Mouse (Mus musculus) hindbrain, embryonic 16.5 days (tissue): Measurements from ENCODE around the gene Pla2g2f. TPM values are rescaled to one million over a fixed set of nuclear protein-coding genes. Genes with fewer than 3 reads are reported as not detected.
A peak's percentile ranks its signal among the peaks of the same experiment; 100 is the strongest.

Experiments used
- ATAC-seq: fragments of 200-750 bp; cut with Nextera tagmentation; 2 replicates; pipeline ENCODE4 v1.8.0; 2017; ENCODE audit warnings: moderate TSS enrichment, moderate library complexity
- H3K27ac ChIP-seq: fragments of 300-500 bp; sonication (generic); 2 replicates; pipeline ENCODE4 v1.5.1; 2014; ENCODE audit warnings: low read depth, mild to moderate bottlenecking, control low read depth, low read length, moderate library complexity
- H3K27me3 ChIP-seq: fragments of 300-500 bp; sonication (generic); replicated peaks from 2 replicates; pipeline ENCODE4 v1.6.1; 2014; ENCODE audit warnings: low read length; ENCODE audit not compliant: control insufficient read depth, insufficient read depth
- H3K36me3 ChIP-seq: fragments of 300-500 bp; sonication (generic); 2 replicates; pipeline ENCODE4 v1.6.1; 2014; ENCODE audit warnings: mild to moderate bottlenecking, low read length, moderate library complexity, mixed read lengths; ENCODE audit not compliant: control insufficient read depth, insufficient read depth
- H3K4me1 ChIP-seq: fragments of 300-500 bp; sonication (generic); 2 replicates; pipeline ENCODE4 v1.6.1; 2014; ENCODE audit warnings: low read depth, low read length; ENCODE audit not compliant: control insufficient read depth, insufficient read depth
- H3K4me2 ChIP-seq: fragments of 300-500 bp; sonication (generic); 2 replicates; pipeline ENCODE4 v1.6.1; 2014; ENCODE audit warnings: mild to moderate bottlenecking, low read length, control low read depth, moderate library complexity
- H3K4me3 ChIP-seq: fragments of 300-500 bp; sonication (generic); 2 replicates; pipeline ENCODE4 v1.5.1; 2014; ENCODE audit warnings: mild to moderate bottlenecking, low read length, control low read depth, moderate library complexity
- H3K9ac ChIP-seq: fragments of 300-500 bp; sonication (generic); 2 replicates; pipeline ENCODE4 v1.6.1; 2014; ENCODE audit warnings: low read depth, mild to moderate bottlenecking, control low read depth, low read length, moderate library complexity
- H3K9me3 ChIP-seq: fragments of 300-500 bp; sonication (generic); 2 replicates; pipeline ENCODE4 v1.6.1; 2014; ENCODE audit warnings: mild to moderate bottlenecking, low read length, moderate library complexity; ENCODE audit not compliant: control insufficient read depth
- WGBS: fragments of 180-500 bp; shearing (Covaris S2); extraction: QIAGEN DNeasy Blood & Tissue Kit; methylation state at CpG from one replicate; pipeline ENCODE4 v1.1.7; 2014; 5-methylcytosine and 5-hydroxymethylcytosine counted together
- polyA plus RNA-seq: library from polyadenylated mRNA; unstranded; fragments of >200 nt; fragmentation: Nextera tagmentation; extraction: Ambion mirVana; gene quantifications from 2 replicates; pipeline ENCODE4 v1.2.1, GENCODE M21; 2015

The Pla2g2f gene
- polyA plus RNA-seq, 1 experiment from 2014 or later: 0.06 TPM

GRCm38 (mm10) chr4:138777417-138778407, 20.3 kb upstream of the Pla2g2f start:
- Histone ChIP-seq H3K4me3 (no peak overlapping the region), H3K9ac (no peak overlapping the region), H3K4me1 (peaks cover 2% of the 10 kb centered on the region; the same call in 1 of the 2 replicates), H3K27ac (peak overlapping the region; percentile 44), H3K9me3 (no peaks in the 10 kb centered on the region), H3K36me3 (no peaks in the 10 kb centered on the region), H3K27me3 (no peaks in the 10 kb centered on the region), H3K4me2 (no peak overlapping the region)
- 39% methylated on average over 20 of the region's 20 CpGs for WGBS
- ATAC-seq: peak; percentile 76

GRCm38 (mm10) chr4:138775435-138775834, 18.0 kb upstream of the Pla2g2f start, which contains the start of gene Pla2g2d:
Gene Pla2g2d (plus strand): TSS chr4:138775735.
- Histone ChIP-seq H3K4me3 (no peak within 1 kb of the TSS), H3K4me2 (no peak within 1 kb of the TSS), H3K9me3 (no peaks in the 10 kb centered on the region), H3K36me3 (no peaks in the 10 kb centered on the region), H3K27me3 (no peaks in the 10 kb centered on the region), H3K9ac (no peak within 1 kb of the TSS), H3K27ac (no peak within 1 kb of the TSS), H3K4me1 (peaks cover 2% of the 10 kb centered on the region; the same call in 1 of the 2 replicates)
- no peak for ATAC-seq
- WGBS: 90% methylated on average over 6 of the region's 6 CpGs

- Histone ChIP-seq H3K4me2 (no peak overlapping the region), H3K9me3 (no peaks in the 10 kb centered on the region), H3K27ac (no peak overlapping the region), H3K36me3 (no peaks in the 10 kb centered on the region), H3K9ac (no peak overlapping the region), H3K27me3 (no peaks in the 10 kb centered on the region), H3K4me3 (no peak overlapping the region), H3K4me1 (no peaks in the 10 kb centered on the region)
- no peak for ATAC-seq
- WGBS: 83% methylated on average over 5 of the region's 5 CpGs
Measured at GRCm38 (mm10) chr4:138772386-138772785, 15.0 kb upstream of the Pla2g2f start.

- H3K4me3 ChIP-seq: no peak overlapping the region
- no peak overlapping the region for H3K27ac ChIP-seq
- H3K9ac ChIP-seq: no peak overlapping the region
- H3K9me3 ChIP-seq: no peaks in the 10 kb centered on the region
- WGBS: 89% methylated on average over 10 of the region's 10 CpGs
- ATAC-seq: no peak
- H3K4me2 ChIP-seq: no peak overlapping the region
- H3K4me1 ChIP-seq: no peaks in the 10 kb centered on the region
- H3K27me3 ChIP-seq: no peaks in the 10 kb centered on the region
- H3K36me3 ChIP-seq: no peaks in the 10 kb centered on the region
Measured at GRCm38 (mm10) chr4:138771970-138772369, 14.5 kb upstream of the Pla2g2f start.

DNA sequence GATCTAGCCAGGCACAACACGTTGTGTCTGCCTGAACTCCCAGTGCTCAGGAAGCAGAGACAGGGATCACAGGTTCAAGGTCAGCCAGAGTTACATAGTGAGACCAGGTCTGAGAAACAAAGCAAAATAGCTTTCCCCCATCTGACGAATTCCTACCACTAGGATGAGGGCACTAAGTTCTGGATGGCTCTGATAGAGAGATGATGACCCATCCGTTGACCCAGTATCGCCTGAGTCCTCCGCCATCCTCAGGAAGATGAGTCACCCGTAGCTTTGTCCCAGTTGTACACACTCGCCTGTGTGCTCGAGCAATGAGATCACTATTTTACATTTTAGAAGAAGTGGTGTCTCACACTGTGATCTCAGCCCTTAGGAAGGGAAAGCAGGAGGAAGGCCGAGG, 4.8 kb upstream of the Pla2g2f start:
- Histone ChIP-seq H3K9ac (no peak overlapping the region), H3K4me3 (no peak overlapping the region), H3K27ac (no peak overlapping the region), H3K9me3 (no peaks in the 10 kb centered on the region), H3K27me3 (no peaks in the 10 kb centered on the region), H3K4me2 (no peak overlapping the region), H3K36me3 (no peaks in the 10 kb centered on the region), H3K4me1 (no peaks in the 10 kb centered on the region)
- WGBS: 87% methylated on average over 9 of the region's 9 CpGs
- no peak for ATAC-seq

DNA sequence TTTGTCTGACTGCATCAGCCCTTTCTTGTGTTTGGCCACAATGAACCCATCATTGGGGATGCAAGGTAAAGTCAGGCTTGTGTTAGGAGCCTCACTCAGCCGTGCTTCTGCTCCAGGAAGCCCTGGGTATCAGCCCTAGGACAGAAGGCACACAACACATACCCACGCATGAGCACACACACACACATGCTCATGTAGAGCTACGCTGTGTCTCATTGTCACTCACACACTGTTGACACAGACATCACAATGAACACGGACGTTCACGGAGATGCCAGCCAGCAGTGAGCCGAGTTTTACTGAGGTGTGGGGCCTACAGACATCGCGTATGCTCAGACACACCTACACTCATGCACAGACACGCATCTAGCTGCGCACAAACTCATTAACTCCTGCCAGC, 1.4 kb downstream of the Pla2g2f start:
- Histone ChIP-seq H3K9ac (no peak overlapping the region), H3K4me2 (no peak overlapping the region), H3K4me3 (no peak overlapping the region), H3K27me3 (no peaks in the 10 kb centered on the region; the same call in 1 of the 2 replicates), H3K36me3 (no peaks in the 10 kb centered on the region), H3K27ac (0 out of 2 replicates have a peak overlapping the region, but pooled peaks have one; percentile 20), H3K4me1 (no peaks in the 10 kb centered on the region), H3K9me3 (no peaks in the 10 kb centered on the region)
- 0 out of 2 replicates have a peak, but pooled peaks have one; percentile 27 for ATAC-seq
- WGBS: 68% methylated on average over 11 of the region's 11 CpGs

- Histone ChIP-seq H3K9me3 (no peaks in the 10 kb centered on the region), H3K4me3 (no peak overlapping the region), H3K9ac (no peak overlapping the region), H3K27ac (no peak overlapping the region), H3K4me2 (no peak overlapping the region), H3K36me3 (no peaks in the 10 kb centered on the region), H3K4me1 (no peaks in the 10 kb centered on the region), H3K27me3 (no peaks in the 10 kb centered on the region; the same call in 1 of the 2 replicates)
- WGBS: 68% methylated on average over 4 of the region's 4 CpGs
- ATAC-seq: no peak
Measured at GRCm38 (mm10) chr4:138755439-138755838, 2.0 kb downstream of the Pla2g2f start.

DNA sequence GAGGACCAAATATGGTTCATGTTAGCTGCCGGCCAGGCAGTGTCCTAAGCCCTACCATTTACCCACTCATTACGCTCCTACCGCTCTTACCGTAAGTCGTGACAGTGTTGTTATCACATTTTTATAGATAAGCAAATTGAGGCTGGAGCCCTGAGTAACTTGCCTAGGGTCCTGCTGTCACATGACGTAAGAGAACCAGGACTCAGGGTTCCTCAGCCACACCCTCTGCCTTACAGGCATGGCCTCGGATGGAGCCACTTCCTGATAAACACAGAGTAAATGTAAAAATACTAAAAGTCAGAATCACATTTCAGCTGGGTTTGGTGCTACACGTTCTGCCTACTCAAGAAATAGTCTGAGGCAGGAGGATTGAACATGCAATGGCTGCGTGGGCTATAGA, 3.0 kb downstream of the Pla2g2f start:
- H3K27me3 ChIP-seq: no peaks in the 10 kb centered on the region; the same call in 1 of the 2 replicates
- no peaks in the 10 kb centered on the region for H3K4me1 ChIP-seq
- no peaks in the 10 kb centered on the region for H3K9me3 ChIP-seq
- H3K36me3 ChIP-seq: no peaks in the 10 kb centered on the region
- no peak overlapping the region for H3K27ac ChIP-seq
- WGBS: 87% methylated on average over 9 of the region's 9 CpGs
- H3K4me3 ChIP-seq: no peak overlapping the region
- no peak for ATAC-seq
- H3K9ac ChIP-seq: no peak overlapping the region
- no peak overlapping the region for H3K4me2 ChIP-seq

DNA sequence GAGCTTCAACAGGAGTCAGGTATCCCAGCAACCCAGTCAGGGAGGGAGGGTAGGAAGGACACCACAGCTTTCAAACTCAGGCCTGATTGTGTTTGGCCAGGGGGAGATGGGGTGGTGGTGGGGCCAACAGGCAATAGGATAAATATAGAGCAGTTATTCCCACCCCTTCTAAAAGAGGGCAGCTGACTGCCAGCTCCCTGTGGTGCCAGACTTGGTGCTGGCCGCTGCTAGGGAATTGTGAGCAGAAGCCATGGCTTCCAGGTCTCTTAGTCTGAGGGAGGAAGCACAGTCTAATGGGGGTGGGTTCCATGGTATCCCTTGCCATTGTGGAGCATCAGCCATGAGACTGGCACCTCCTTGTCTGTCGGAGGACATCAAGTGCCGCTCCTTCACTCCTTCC, 3.8 kb downstream of the Pla2g2f start:
- Histone ChIP-seq H3K27ac (no peak overlapping the region), H3K4me3 (no peak overlapping the region), H3K9me3 (no peaks in the 10 kb centered on the region), H3K4me1 (no peaks in the 10 kb centered on the region), H3K9ac (no peak overlapping the region), H3K4me2 (no peak overlapping the region), H3K27me3 (no peaks in the 10 kb centered on the region; the same call in 1 of the 2 replicates), H3K36me3 (no peaks in the 10 kb centered on the region)
- 85% methylated on average over 3 of the region's 3 CpGs for WGBS
- ATAC-seq: no peak
